ENCODE assay signal across 8 mouse cellular contexts in the genomic region with DNA sequence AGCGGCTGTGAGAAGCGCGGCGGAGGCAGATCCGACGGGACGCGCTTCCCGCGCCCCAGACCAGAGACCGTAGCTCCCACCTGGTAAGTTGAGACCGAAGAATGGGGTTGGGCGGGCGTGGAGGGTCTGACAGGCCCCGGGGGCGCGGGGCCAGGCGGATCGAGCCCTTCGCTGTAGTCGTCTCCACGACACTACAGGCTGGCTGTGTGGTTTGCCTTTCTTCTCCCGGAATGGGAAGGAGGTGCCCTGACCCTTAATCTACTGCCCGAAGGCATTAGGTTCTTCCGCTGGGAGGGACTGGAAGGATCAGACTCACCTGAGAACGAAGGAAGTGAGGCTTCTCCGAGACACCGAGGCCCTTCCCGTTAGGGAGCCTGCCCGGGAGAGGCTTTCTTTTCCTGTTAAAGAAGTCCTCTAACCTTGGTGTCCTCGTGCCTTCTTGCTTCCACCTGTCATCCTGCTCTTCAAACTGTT. TPM values are rescaled to one million over a fixed set of nuclear protein-coding genes. Genes with fewer than 3 reads are reported as not detected.
DNase-seq lines count a peak whose midpoint lies in the region; ATAC-seq and TF ChIP-seq lines count a peak whose summit lies in the region.

No protein-coding gene starts in this region.

- peak overlapping the region; percentile 89 for H3K9ac ChIP-seq in embryonic facial prominence, embryonic 11.5 days (replicated peaks; ENCODE audit: low read length)
- peak overlapping the region; percentile 95 for H3K9ac ChIP-seq in hindbrain, embryonic 13.5 days

- H3K9me3 ChIP-seq in embryonic facial prominence, embryonic 11.5 days (replicated peaks; ENCODE audit: control insufficient read depth, low read length) = no peaks in the 10 kb centered on the region
- H3K9me3 ChIP-seq in hindbrain, embryonic 13.5 days = no peaks in the 10 kb centered on the region
- H3K9me3 ChIP-seq in midbrain, embryonic 10.5 days (replicated peaks) = no peaks in the 10 kb centered on the region

- no peak for DNase-seq in left cerebral cortex, adult 2 months (ENCODE audit: extremely low spot score in 1 of 2, low spot score in 2 of 2)
- DNase-seq in left cerebral cortex, postnatal 4 days = no peak
- peak; percentile 2 for DNase-seq in embryonic facial prominence, embryonic 11.5 days (ENCODE audit: low spot score)
- no peak for DNase-seq in midbrain, embryonic 10.5 days (ENCODE audit: low spot score)
- no peak for DNase-seq in spleen, adult 12 weeks (ENCODE audit: low spot score)
- no peak for DNase-seq in frontal cortex, postnatal 10 days (ENCODE audit: low spot score in 2 of 2)
- no peak for DNase-seq in cerebellum, adult 8-10 months

- no peak for TF ChIP-seq CTCF in left cerebral cortex, adult 2 months (IDR thresholded peaks at IDR 0.05)

- ATAC-seq in embryonic facial prominence, embryonic 11.5 days (replicated peaks; ENCODE audit: insufficient number of reproducible peaks, low FRiP score, low TSS enrichment, low read depth) = peak; percentile 4
- ATAC-seq in hindbrain, embryonic 13.5 days (ENCODE audit: low FRiP score) = peak; percentile 72

- H3K4me3 ChIP-seq in left cerebral cortex, adult 2 months = peak overlapping the region; percentile 92
- peak overlapping the region; percentile 93 for H3K4me3 ChIP-seq in embryonic facial prominence, embryonic 11.5 days (ENCODE audit: low read depth, low read length)
- H3K4me3 ChIP-seq in hindbrain, embryonic 13.5 days = peak overlapping the region; percentile 93
- H3K4me3 ChIP-seq in midbrain, embryonic 10.5 days = peak overlapping the region; percentile 87

- peak overlapping the region; percentile 85 for H3K4me2 ChIP-seq in embryonic facial prominence, embryonic 11.5 days (ENCODE audit: low read depth, low read length)
- H3K4me2 ChIP-seq in hindbrain, embryonic 13.5 days = peak overlapping the region; percentile 96

- H3K36me3 ChIP-seq in embryonic facial prominence, embryonic 11.5 days (replicated peaks; ENCODE audit: control insufficient read depth, insufficient read depth, low read depth, low read length) = no peaks in the 10 kb centered on the region
- H3K36me3 ChIP-seq in hindbrain, embryonic 13.5 days = peaks cover 9% of the 10 kb centered on the region
- peaks cover 28% of the 10 kb centered on the region for H3K36me3 ChIP-seq in midbrain, embryonic 10.5 days

- intact Hi-C loops in left cerebral cortex, adult 2 months (cut with DNase I) = loop anchor here (5.0 kb wide), 2 partner anchors 51 to 211 kb away; a partner anchor contains a TSS
- intact Hi-C loops in left cerebral cortex, postnatal 4 days (cut with DNase I) = no loop called here

- H3K27me3 ChIP-seq in embryonic facial prominence, embryonic 11.5 days (ENCODE audit: control insufficient read depth, insufficient read depth, low read length) = no peaks in the 10 kb centered on the region
- H3K27me3 ChIP-seq in hindbrain, embryonic 13.5 days = no peaks in the 10 kb centered on the region
- H3K27me3 ChIP-seq in midbrain, embryonic 10.5 days (ENCODE audit: low read depth, poor library complexity, severe bottlenecking) = no peaks in the 10 kb centered on the region

- H3K4me1 ChIP-seq in embryonic facial prominence, embryonic 11.5 days (ENCODE audit: control insufficient read depth, insufficient read depth, low read length) = no peaks in the 10 kb centered on the region; the same call in 1 of the 2 replicates
- H3K4me1 ChIP-seq in hindbrain, embryonic 13.5 days (replicated peaks) = peaks cover 42% of the 10 kb centered on the region
- H3K4me1 ChIP-seq in midbrain, embryonic 10.5 days = peaks cover 25% of the 10 kb centered on the region

- under 1% methylated on average over 31 of the region's 31 CpGs for WGBS in embryonic facial prominence, embryonic 11.5 days
- WGBS in hindbrain, embryonic 13.5 days = under 1% methylated on average over 31 of the region's 31 CpGs
- WGBS in midbrain, embryonic 10.5 days = under 1% methylated on average over 31 of the region's 31 CpGs

- peak overlapping the region; percentile 99 for H3K27ac ChIP-seq in left cerebral cortex, adult 2 months
- no peak overlapping the region for H3K27ac ChIP-seq in embryonic facial prominence, embryonic 11.5 days (replicated peaks; ENCODE audit: low read depth, low read length)
- H3K27ac ChIP-seq in hindbrain, embryonic 13.5 days = peak overlapping the region; percentile 86
- peak overlapping the region; percentile 94 for H3K27ac ChIP-seq in midbrain, embryonic 10.5 days (replicated peaks)

RNA-seq across cellular contexts. Expression of a gene that starts 0.3 kb away (rescaled TPM):
- total RNA-seq in left cerebral cortex, adult 2 months (2021) = 10 to 100 TPM; 34.3 to 36.4 TPM
- total RNA-seq in left cerebral cortex, postnatal 4 days (2021) = 10 to 100 TPM; 39.3 to 42.6 TPM
- 60.2 and 64.0 TPM in 2 replicates for polyA plus RNA-seq in embryonic facial prominence, embryonic 11.5 days (2014; fragmentation: Nextera tagmentation; extraction: Ambion mirVana)
- 43.7 and 44.2 TPM in 2 replicates for polyA plus RNA-seq in hindbrain, embryonic 13.5 days (2015; fragmentation: Nextera tagmentation; extraction: Ambion mirVana)
- 50.0 and 53.5 TPM in 2 replicates for polyA plus RNA-seq in midbrain, embryonic 10.5 days (2016; fragmentation: Nextera tagmentation; extraction: Ambion mirVana)

RNA-seq across cellular contexts. Expression of a gene that starts 0.4 kb away (rescaled TPM):
- 10 to 100 TPM; 14.6 to 16.8 TPM for total RNA-seq in left cerebral cortex, adult 2 months (2021)
- 10 to 100 TPM; 15.5 to 16.5 TPM for total RNA-seq in left cerebral cortex, postnatal 4 days (2021)
- 14.8 and 18.8 TPM in 2 replicates for polyA plus RNA-seq in embryonic facial prominence, embryonic 11.5 days (2014; fragmentation: Nextera tagmentation; extraction: Ambion mirVana)
- polyA plus RNA-seq in hindbrain, embryonic 13.5 days (2015; fragmentation: Nextera tagmentation; extraction: Ambion mirVana) = 15.6 and 16.3 TPM in 2 replicates
- polyA plus RNA-seq in midbrain, embryonic 10.5 days (2016; fragmentation: Nextera tagmentation; extraction: Ambion mirVana) = 16.3 and 22.3 TPM in 2 replicates

RNA-seq across cellular contexts. Expression of a gene that starts 44.7 kb away (rescaled TPM):
- total RNA-seq in left cerebral cortex, adult 2 months (2021) = not detected
- total RNA-seq in left cerebral cortex, postnatal 4 days (2021) = not detected
- 1.4 and 1.6 TPM in 2 replicates for polyA plus RNA-seq in embryonic facial prominence, embryonic 11.5 days (2014; fragmentation: Nextera tagmentation; extraction: Ambion mirVana)
- not detected in 2 replicates for polyA plus RNA-seq in hindbrain, embryonic 13.5 days (2015; fragmentation: Nextera tagmentation; extraction: Ambion mirVana)
- 0.19 TPM in 1 of 2 replicates, not detected in the other for polyA plus RNA-seq in midbrain, embryonic 10.5 days (2016; fragmentation: Nextera tagmentation; extraction: Ambion mirVana)

RNA-seq across cellular contexts. Expression of a gene that starts 45.0 kb away (rescaled TPM):
- total RNA-seq in left cerebral cortex, adult 2 months (2021) = 100 to 1,000 TPM; 342 to 356 TPM
- total RNA-seq in left cerebral cortex, postnatal 4 days (2021) = 100 to 1,000 TPM; 335 to 366 TPM
- 1,561 and 1,765 TPM in 2 replicates for polyA plus RNA-seq in embryonic facial prominence, embryonic 11.5 days (2014; fragmentation: Nextera tagmentation; extraction: Ambion mirVana)
- 521 and 535 TPM in 2 replicates for polyA plus RNA-seq in hindbrain, embryonic 13.5 days (2015; fragmentation: Nextera tagmentation; extraction: Ambion mirVana)
- polyA plus RNA-seq in midbrain, embryonic 10.5 days (2016; fragmentation: Nextera tagmentation; extraction: Ambion mirVana) = 2,560 and 3,667 TPM in 2 replicates

RNA-seq across cellular contexts. Expression of a gene that starts 53.5 kb away (rescaled TPM):
- not detected for total RNA-seq in left cerebral cortex, adult 2 months (2021)
- not detected for total RNA-seq in left cerebral cortex, postnatal 4 days (2021)
- polyA plus RNA-seq in embryonic facial prominence, embryonic 11.5 days (2014; fragmentation: Nextera tagmentation; extraction: Ambion mirVana) = 0.67 and 0.89 TPM in 2 replicates
- not detected in 2 replicates for polyA plus RNA-seq in hindbrain, embryonic 13.5 days (2015; fragmentation: Nextera tagmentation; extraction: Ambion mirVana)
- 0.21 TPM in 1 of 2 replicates, not detected in the other for polyA plus RNA-seq in midbrain, embryonic 10.5 days (2016; fragmentation: Nextera tagmentation; extraction: Ambion mirVana)
